Mouse (Mus musculus) midbrain, embryonic 13.5 days (tissue): Measurements from ENCODE around the gene Rab24. TPM values are rescaled to one million over a fixed set of nuclear protein-coding genes. Genes with fewer than 3 reads are reported as not detected.

Experiments used
- ATAC-seq: fragments of 200-750 bp; cut with Nextera tagmentation; 2 replicates; pipeline ENCODE4 v1.8.0; 2017; ENCODE audit warnings: mild to moderate bottlenecking, moderate TSS enrichment, moderate library complexity
- H3K27ac ChIP-seq: fragments of 300-500 bp; sonication (generic); 2 replicates; pipeline ENCODE4 v1.5.1; 2015; ENCODE audit warnings: inconsistent platforms, mild to moderate bottlenecking, moderate library complexity
- H3K27me3 ChIP-seq: fragments of 300-500 bp; sonication (generic); 2 replicates; pipeline ENCODE4 v1.6.1; 2015; ENCODE audit warnings: mild to moderate bottlenecking, inconsistent platforms
- H3K36me3 ChIP-seq: fragments of 300-500 bp; sonication (generic); 2 replicates; pipeline ENCODE4 v1.6.1; 2015; ENCODE audit warnings: mild to moderate bottlenecking, inconsistent platforms
- H3K4me1 ChIP-seq: fragments of 300-500 bp; sonication (generic); replicated peaks from 2 replicates; pipeline ENCODE4 v1.6.1; 2015; ENCODE audit warnings: inconsistent platforms
- H3K4me2 ChIP-seq: fragments of 300-500 bp; sonication (generic); replicated peaks from 2 replicates; pipeline ENCODE4 v1.6.1; 2015; ENCODE audit warnings: moderate library complexity, mild to moderate bottlenecking, inconsistent platforms
- H3K4me3 ChIP-seq: fragments of 300-500 bp; sonication (generic); replicated peaks from 2 replicates; pipeline ENCODE4 v1.5.1; 2015; ENCODE audit warnings: mild to moderate bottlenecking, inconsistent platforms
- H3K9ac ChIP-seq: fragments of 300-500 bp; sonication (generic); replicated peaks from 2 replicates; pipeline ENCODE4 v1.6.1; 2015; ENCODE audit warnings: mild to moderate bottlenecking, inconsistent platforms
- H3K9me3 ChIP-seq: fragments of 300-500 bp; sonication (generic); 2 replicates; pipeline ENCODE4 v1.6.1; 2016; ENCODE audit warnings: mild to moderate bottlenecking, inconsistent platforms
- WGBS: fragments of 180-500 bp; shearing (Covaris S2); methylation state at CpG from one replicate; pipeline ENCODE4 v1.1.7; 2015; 5-methylcytosine and 5-hydroxymethylcytosine counted together
- polyA plus RNA-seq: library from polyadenylated mRNA; unstranded; fragments of >200 nt; fragmentation: Nextera tagmentation; extraction: Ambion mirVana; gene quantifications from 2 replicates; pipeline ENCODE4 v1.2.1, GENCODE M21; 2015

Rab24 gene
- polyA plus RNA-seq, result 99.5 and 108 TPM in 2 replicates

GRCm38 (mm10) chr13:55321434-55322129, at the start of gene Rab24:
Gene Rab24 (minus strand): TSS chr13:55321946.
- Histone ChIP-seq H3K27me3 (no peaks in the 10 kb centered on the region), H3K36me3 (peaks cover 66% of the 10 kb centered on the region), H3K27ac (peak within 1 kb of the TSS; percentile 82), H3K4me2 (peak within 1 kb of the TSS; percentile 93), H3K9ac (peak within 1 kb of the TSS; percentile 95), H3K9me3 (no peaks in the 10 kb centered on the region), H3K4me3 (peak within 1 kb of the TSS; percentile 95), H3K4me1 (peaks cover 32% of the 10 kb centered on the region)
- under 1% methylated on average over 73 of the region's 73 CpGs for WGBS
- ATAC-seq, result peak; percentile 92

- H3K9ac ChIP-seq, result no peak overlapping the region
- H3K27me3 ChIP-seq, result peaks cover 47% of the 10 kb centered on the region
- ATAC-seq, result no peak
- no peaks in the 10 kb centered on the region for H3K36me3 ChIP-seq
- H3K9me3 ChIP-seq, result no peaks in the 10 kb centered on the region
- no peak overlapping the region for H3K4me3 ChIP-seq
- H3K4me1 ChIP-seq, result no peaks in the 10 kb centered on the region
- no peak overlapping the region for H3K27ac ChIP-seq
- 73% methylated on average over 8 of the region's 8 CpGs for WGBS
- H3K4me2 ChIP-seq, result no peak overlapping the region
Measured at GRCm38 (mm10) chr13:55371007-55371681, 49.4 kb upstream of the Rab24 start.

GRCm38 (mm10) chr13:55370234-55370633, 48.5 kb upstream of the Rab24 start:
- Histone ChIP-seq H3K27ac (no peak overlapping the region), H3K4me3 (no peak overlapping the region), H3K4me2 (no peak overlapping the region), H3K4me1 (no peaks in the 10 kb centered on the region), H3K9me3 (no peaks in the 10 kb centered on the region), H3K27me3 (peaks cover 48% of the 10 kb centered on the region), H3K36me3 (no peaks in the 10 kb centered on the region), H3K9ac (no peak overlapping the region)
- WGBS, result 71% methylated on average over 3 of the region's 3 CpGs
- no peak for ATAC-seq

DNA sequence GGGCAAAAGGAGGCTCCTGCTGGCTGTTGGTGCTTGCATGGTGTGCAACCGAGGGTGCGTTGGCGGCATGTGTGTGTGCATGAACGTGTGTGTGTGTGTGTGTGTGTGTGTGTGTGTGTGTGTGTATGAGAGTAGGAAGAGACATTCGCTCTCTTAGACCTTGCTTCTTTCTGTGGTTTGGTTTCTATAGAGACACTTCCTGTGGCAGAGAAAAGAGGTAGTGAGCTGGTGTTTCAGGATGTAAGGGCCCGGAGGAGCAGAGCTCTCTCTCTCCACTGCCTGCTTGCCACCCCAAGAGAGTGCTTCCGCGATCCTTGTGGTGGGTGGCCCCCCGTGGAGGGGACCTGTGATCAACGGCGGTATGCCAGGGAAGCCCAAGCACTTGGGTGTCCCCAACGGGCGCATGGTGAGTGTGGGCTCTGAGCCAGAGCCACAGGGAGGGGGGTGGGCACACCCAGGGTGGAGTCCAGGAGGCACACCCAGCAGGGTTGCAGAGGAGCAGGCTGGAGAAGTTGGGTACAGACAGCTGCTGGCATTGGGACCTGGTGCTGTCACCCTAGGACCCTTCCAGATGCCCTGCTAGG, 47.9 kb upstream of the Rab24 start, which contains the start of gene Rgs14:
TSS of gene Rgs14 (plus strand) at position 202 of the 584 bp plus-strand sequence.
- H3K9me3 ChIP-seq, result no peaks in the 10 kb centered on the region
- 75% methylated on average over 13 of the region's 13 CpGs for WGBS
- H3K27me3 ChIP-seq, result peaks cover 50% of the 10 kb centered on the region
- H3K4me1 ChIP-seq, result no peaks in the 10 kb centered on the region
- no peak within 1 kb of the TSS for H3K27ac ChIP-seq
- no peak within 1 kb of the TSS for H3K4me3 ChIP-seq
- ATAC-seq, result no peak
- H3K9ac ChIP-seq, result no peak within 1 kb of the TSS
- H3K4me2 ChIP-seq, result no peak within 1 kb of the TSS
- H3K36me3 ChIP-seq, result no peaks in the 10 kb centered on the region

DNA sequence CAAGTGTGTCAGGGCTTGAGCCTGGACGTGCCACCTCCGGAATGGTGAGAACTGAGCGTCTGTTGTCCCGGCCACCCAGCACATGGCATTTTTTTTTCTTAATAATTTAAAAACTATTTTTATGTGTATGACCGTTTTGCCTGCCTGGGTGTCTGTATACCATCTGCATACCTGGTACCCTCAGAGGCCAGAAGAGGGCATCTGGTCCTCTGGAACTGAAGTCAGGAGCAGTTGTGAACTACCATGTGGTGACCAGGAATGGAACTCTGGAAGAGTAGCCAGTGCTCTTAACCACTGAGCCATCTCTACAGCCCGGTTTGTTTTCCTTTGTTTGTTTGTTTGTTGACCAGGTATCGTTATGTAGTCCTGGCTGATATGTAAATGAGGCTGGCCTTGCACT, 46.7 kb upstream of the Rab24 start:
- H3K9me3 ChIP-seq, result no peaks in the 10 kb centered on the region
- no peak overlapping the region for H3K9ac ChIP-seq
- ATAC-seq, result no peak
- peaks cover 38% of the 10 kb centered on the region for H3K27me3 ChIP-seq
- no peak overlapping the region for H3K4me3 ChIP-seq
- WGBS, result 85% methylated on average over 7 of the region's 7 CpGs
- H3K4me1 ChIP-seq, result no peaks in the 10 kb centered on the region
- no peaks in the 10 kb centered on the region for H3K36me3 ChIP-seq
- H3K4me2 ChIP-seq, result no peak overlapping the region
- H3K27ac ChIP-seq, result no peak overlapping the region

- peak; percentile 100 for ATAC-seq
- peak within 1 kb of the TSS; percentile 95 for H3K9ac ChIP-seq
- H3K4me2 ChIP-seq, result peak within 1 kb of the TSS; percentile 90
- peaks cover 20% of the 10 kb centered on the region for H3K27me3 ChIP-seq
- peak within 1 kb of the TSS; percentile 96 for H3K4me3 ChIP-seq
- peaks cover 29% of the 10 kb centered on the region for H3K4me1 ChIP-seq
- H3K27ac ChIP-seq, result peak within 1 kb of the TSS; percentile 91
- H3K36me3 ChIP-seq, result peaks cover 26% of the 10 kb centered on the region
- under 1% methylated on average over 35 of the region's 35 CpGs for whole genome bisulfite sequencing
- H3K9me3 ChIP-seq, result no peaks in the 10 kb centered on the region
Measured at GRCm38 (mm10) chr13:55362453-55363060, 40.8 kb upstream of the Rab24 start, which contains the start of gene Lman2. Gene Lman2 (minus strand): TSS chr13:55362783.

DNA sequence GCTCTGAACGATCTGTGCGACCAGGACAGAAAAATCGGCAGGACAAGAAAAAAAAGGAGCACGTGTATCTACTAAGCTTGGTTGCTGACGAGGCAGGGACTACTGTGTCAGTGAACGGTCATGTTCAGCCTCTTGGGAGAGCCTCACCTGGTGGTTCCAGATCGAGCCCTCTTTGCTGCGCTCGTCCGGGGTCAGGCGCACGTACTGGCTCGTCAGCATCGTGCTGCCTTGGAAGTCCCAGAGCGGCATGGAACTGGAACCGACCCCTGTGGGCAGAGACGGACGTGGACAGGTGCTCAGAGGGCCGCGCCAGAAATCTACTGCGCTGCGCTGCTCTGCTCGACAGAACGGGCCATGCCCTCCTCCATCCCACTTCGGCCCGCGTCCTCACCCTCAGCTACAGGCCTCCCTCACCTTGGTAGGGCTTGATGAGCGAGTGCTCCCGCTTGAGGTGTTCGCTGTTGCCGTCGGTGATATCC, 40.3 kb upstream of the Rab24 start:
- peak overlapping the region; percentile 96 for H3K4me3 ChIP-seq
- H3K4me2 ChIP-seq, result peak overlapping the region; percentile 90
- H3K27ac ChIP-seq, result peak overlapping the region; percentile 91
- H3K9ac ChIP-seq, result peak overlapping the region; percentile 95
- H3K27me3 ChIP-seq, result peaks cover 14% of the 10 kb centered on the region
- H3K36me3 ChIP-seq, result peaks cover 32% of the 10 kb centered on the region
- WGBS, result 0% methylated on average over 32 of the region's 32 CpGs
- peak; percentile 65 for ATAC-seq
- no peaks in the 10 kb centered on the region for H3K9me3 ChIP-seq
- peaks cover 29% of the 10 kb centered on the region for H3K4me1 ChIP-seq

DNA sequence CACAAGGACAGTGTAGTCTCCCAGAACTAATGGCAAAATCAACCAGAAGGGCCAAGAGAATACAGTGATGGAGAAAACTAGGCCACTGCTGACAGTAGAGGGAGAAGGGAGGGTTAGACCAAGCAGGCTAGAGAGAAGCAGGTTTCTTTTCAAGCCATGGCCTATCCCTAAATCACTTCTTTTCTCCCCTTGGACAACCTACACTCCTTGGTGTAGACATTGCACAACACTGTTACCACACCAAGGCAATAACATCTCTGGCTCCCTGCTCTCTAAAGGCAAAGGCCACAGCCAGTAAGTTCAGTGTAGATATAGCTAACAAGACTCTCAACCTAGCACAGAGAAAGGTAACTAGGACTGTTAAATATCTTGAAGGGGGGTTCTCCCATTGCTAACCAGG, 39.4 kb upstream of the Rab24 start:
- Histone ChIP-seq H3K9me3 (no peaks in the 10 kb centered on the region), H3K27ac (no peak overlapping the region), H3K27me3 (peaks cover 13% of the 10 kb centered on the region), H3K4me2 (peak overlapping the region; percentile 90), H3K4me1 (peaks cover 29% of the 10 kb centered on the region), H3K9ac (peak overlapping the region; percentile 95), H3K36me3 (peaks cover 36% of the 10 kb centered on the region), H3K4me3 (peak overlapping the region; percentile 96)
- ATAC-seq, result no peak

- Histone ChIP-seq H3K9ac (no peak overlapping the region), H3K4me2 (no peak overlapping the region), H3K27ac (no peak overlapping the region), H3K4me3 (no peak overlapping the region), H3K36me3 (peaks cover 79% of the 10 kb centered on the region), H3K9me3 (no peaks in the 10 kb centered on the region), H3K4me1 (no peaks in the 10 kb centered on the region), H3K27me3 (no peaks in the 10 kb centered on the region)
- WGBS, result 90% methylated on average over 11 of the region's 11 CpGs
- ATAC-seq, result no peak
Measured at GRCm38 (mm10) chr13:55346745-55347144, 25.0 kb upstream of the Rab24 start.

DNA sequence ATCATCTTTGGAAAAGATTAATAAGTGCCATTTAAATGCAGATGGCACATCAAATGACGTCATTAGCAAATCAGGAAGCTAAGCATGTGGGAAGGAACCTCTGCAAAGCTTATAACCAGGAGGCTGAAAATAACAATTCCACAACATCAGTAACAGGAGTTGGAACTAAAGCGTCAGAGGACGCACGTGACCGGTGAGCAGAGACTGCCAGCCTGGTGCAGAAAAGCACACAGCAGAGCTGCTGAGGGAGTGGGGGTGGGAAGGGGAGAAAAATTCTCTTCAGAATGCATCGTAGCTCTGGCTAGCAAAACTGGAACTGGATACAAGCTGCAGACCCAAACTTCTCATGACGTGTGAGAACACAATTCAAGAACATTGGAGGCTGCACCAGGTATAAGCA, 22.5 kb upstream of the Rab24 start:
- no peak for ATAC-seq
- Histone ChIP-seq H3K4me2 (no peak overlapping the region), H3K27me3 (no peaks in the 10 kb centered on the region), H3K4me1 (no peaks in the 10 kb centered on the region), H3K9ac (no peak overlapping the region), H3K9me3 (no peaks in the 10 kb centered on the region), H3K4me3 (no peak overlapping the region), H3K27ac (no peak overlapping the region), H3K36me3 (peaks cover 57% of the 10 kb centered on the region)
- 93% methylated on average over 7 of the region's 7 CpGs for WGBS

- Histone ChIP-seq H3K9me3 (no peaks in the 10 kb centered on the region), H3K9ac (no peak overlapping the region), H3K27me3 (no peaks in the 10 kb centered on the region), H3K4me2 (no peak overlapping the region), H3K36me3 (peaks cover 40% of the 10 kb centered on the region), H3K27ac (no peak overlapping the region), H3K4me1 (no peaks in the 10 kb centered on the region), H3K4me3 (no peak overlapping the region)
- no peak for ATAC-seq
- 44% methylated on average over 11 of the region's 11 CpGs for WGBS
Measured at GRCm38 (mm10) chr13:55342469-55342868, 20.7 kb upstream of the Rab24 start.

GRCm38 (mm10) chr13:55339259-55339658, 17.5 kb upstream of the Rab24 start:
- H3K4me1 ChIP-seq, result no peaks in the 10 kb centered on the region
- WGBS, result 46% methylated on average over 2 of the region's 2 CpGs
- ATAC-seq, result no peak

More at GRCm38 (mm10) chr13:55339259-55339658, 17.5 kb upstream of the Rab24 start:
- H3K27me3 ChIP-seq, result no peaks in the 10 kb centered on the region
- no peak overlapping the region for H3K27ac ChIP-seq
- peaks cover 8% of the 10 kb centered on the region for H3K36me3 ChIP-seq
- H3K4me3 ChIP-seq, result no peak overlapping the region
- no peaks in the 10 kb centered on the region for H3K9me3 ChIP-seq
- no peak overlapping the region for H3K4me2 ChIP-seq
- H3K9ac ChIP-seq, result no peak overlapping the region
